Comparison of ENCODE assay signal across 8 mouse cellular contexts in the genomic region with DNA sequence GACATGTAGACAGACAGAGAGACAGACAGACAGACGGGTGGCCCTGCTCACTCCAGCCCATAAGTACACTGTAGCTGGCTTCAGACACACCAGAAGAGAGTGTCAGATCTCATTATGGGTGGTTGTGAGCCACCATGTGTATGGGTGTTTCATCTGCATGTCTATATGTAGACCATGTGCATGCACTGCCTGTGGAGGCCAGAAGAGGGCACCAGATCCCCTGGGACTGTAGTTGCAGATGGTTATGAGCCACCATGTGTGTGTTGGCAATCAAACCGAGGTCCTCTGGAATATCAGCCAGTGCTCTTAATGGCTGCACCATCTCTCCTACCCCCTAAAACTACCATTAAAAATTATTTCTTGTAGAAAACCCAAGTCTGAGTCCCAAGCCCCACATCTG. TPM values are rescaled to one million over a fixed set of nuclear protein-coding genes. Genes with fewer than 3 reads are reported as not detected.
A peak's percentile ranks its signal among the peaks of the same experiment; 100 is the strongest.
DNase-seq lines count a peak whose midpoint lies in the region; ATAC-seq and TF ChIP-seq lines count a peak whose summit lies in the region.
"Had no signal": no experiment of that assay in that cellular context is flagged by ENCODE, and none has a peak within 500 bp of the region (broad histone marks: within the 10 kb centered on the region; RNA-seq: fewer than 3 reads in every experiment).

No protein-coding gene starts in this region.

- 0 out of 2 replicates have a peak, but pooled peaks have one; percentile 32 for TF ChIP-seq CTCF in lung, adult 2 months (IDR thresholded peaks at IDR 0.05; ENCODE audit: insufficient read depth, low read length)
- TF ChIP-seq CTCF in bone marrow macrophage, adult 2 months (IDR thresholded peaks at IDR 0.05; ENCODE audit: low read depth, low read length), result peak; percentile 83

- H3K9me3 ChIP-seq in ES-E14 (ENCODE audit: control insufficient read depth, insufficient read depth, low read depth, low read length), result no peaks in the 10 kb centered on the region

- in situ Hi-C loops in ES-E14 (cut with MboI; ENCODE audit: low sequenced_read_pairs in 2 of 2, unreplicated experiment in 2 of 2), result no loop called here

- H3K9ac ChIP-seq in ES-E14 (ENCODE audit: insufficient read depth, low read depth, low read length, poor library complexity, severe bottlenecking), result no peak overlapping the region

- no peaks in the 10 kb centered on the region for H3K4me1 ChIP-seq in lung, adult 2 months (ENCODE audit: control insufficient read depth, insufficient read depth, low read length)
- H3K4me1 ChIP-seq in ES-E14 (ENCODE audit: control insufficient read depth in 2 of 2, insufficient read depth in 2 of 2, low read length in 2 of 2, poor library complexity in 1 of 2), result no peaks in the 10 kb centered on the region
- peaks cover 19% of the 10 kb centered on the region for H3K4me1 ChIP-seq in bone marrow macrophage, adult 2 months (ENCODE audit: control insufficient read depth, insufficient read depth, low read length)

- TF ChIP-seq POLR2A in lung, adult 2 months (IDR thresholded peaks at IDR 0.05; ENCODE audit: borderline replicate concordance, extremely low read depth, low read depth, low read length), result no peak
- no peak for TF ChIP-seq POLR2A in bone marrow macrophage, adult 2 months (IDR thresholded peaks at IDR 0.05; ENCODE audit: borderline replicate concordance, low read depth, low read length)

- ATAC-seq in cerebellum, adult (ENCODE audit: insufficient number of reproducible peaks, low FRiP score, low TSS enrichment), result no peak

- no peak overlapping the region for H3K4me3 ChIP-seq in lung, adult 2 months (replicated peaks; ENCODE audit: extremely low read depth, low read depth, low read length)
- H3K4me3 ChIP-seq in ES-E14 (ENCODE audit: insufficient read depth in 1 of 2, low read depth in 1 of 2, low read length in 2 of 2, poor library complexity in 1 of 2, severe bottlenecking in 1 of 2), result no peak overlapping the region
- H3K4me3 ChIP-seq in bone marrow macrophage, adult 2 months (ENCODE audit: insufficient read depth, low read length), result peak overlapping the region; percentile 26

- DNase-seq in lung, adult 2 months, result no peak
- no peak for DNase-seq in lung, postnatal 25 days (ENCODE audit: low spot score)
- peak; percentile 47 for DNase-seq in ES-E14 (ENCODE audit: low read depth, low spot score)
- DNase-seq in natural killer cell, adult 2 months (ENCODE audit: low spot score in 2 of 2), result peak; percentile 25 to 58
- no peak for DNase-seq in gastrocnemius, adult 18-20 months (ENCODE audit: low spot score)

- no peak overlapping the region for H3K27ac ChIP-seq in ES-E14 (ENCODE audit: insufficient read depth, low read depth, low read length, poor library complexity, severe bottlenecking)
- H3K27ac ChIP-seq in bone marrow macrophage, adult 2 months (ENCODE audit: insufficient read depth, low read depth, low read length), result peak overlapping the region; percentile 82

- WGBS in lung, adult 2 months, result 89% methylated on average over 2 of the region's 2 CpGs

- no peaks in the 10 kb centered on the region for H3K36me3 ChIP-seq in ES-E14 (ENCODE audit: control insufficient read depth, insufficient read depth, low read length, poor library complexity, severe bottlenecking)

TF ChIP-seq in ES-E14, 5 proteins besides CTCF, POLR2A, EP300 and RAD21:
- TF ChIP-seq ZC3H11A (IDR thresholded peaks at IDR 0.05; ENCODE audit: borderline replicate concordance, low read depth, low read length) (peak; percentile 23; the same call in 1 of the 2 replicates), HCFC1 (IDR thresholded peaks at IDR 0.05; ENCODE audit: borderline replicate concordance, insufficient read depth, low read length) (no peak), CHD2 (IDR thresholded peaks at IDR 0.05; ENCODE audit: low read depth, low read length) (no peak), MAFK (IDR thresholded peaks at IDR 0.05; ENCODE audit: insufficient read depth, low read depth, low read length) (no peak), ZNF384 (IDR thresholded peaks at IDR 0.05; ENCODE audit: low read depth, low read length) (no peak)

RNA-seq across cellular contexts. Expression of a gene that starts 11.8 kb away (rescaled TPM):
- 6.8 and 7.9 TPM in 2 replicates for polyA plus RNA-seq in lung, adult 2 months (2012; rRNA removed)
- total RNA-seq in ES-E14 (2012; rRNA removed), result 0.49 TPM in 1 of 2 replicates, not detected in the other
- polyA plus RNA-seq in bone marrow macrophage, adult 2 months (2012; ENCODE audit: insufficient read depth, insufficient read length, missing spikeins), result 84.3 and 86.6 TPM in 2 replicates
- not detected for total RNA-seq in gastrocnemius, adult 18-20 months (2021)

RNA-seq across cellular contexts. Expression of a gene that starts 30.6 kb away (rescaled TPM):
- 16.3 and 16.4 TPM in 2 replicates for polyA plus RNA-seq in lung, adult 2 months (2012; rRNA removed)
- total RNA-seq in ES-E14 (2012; rRNA removed), result 2.4 and 4.5 TPM in 2 replicates
- 270 and 276 TPM in 2 replicates for polyA plus RNA-seq in bone marrow macrophage, adult 2 months (2012; ENCODE audit: insufficient read depth, insufficient read length, missing spikeins)
- 1 to 10 TPM; 2.3 to 2.4 TPM for total RNA-seq in gastrocnemius, adult 18-20 months (2021)
- polyA plus RNA-seq: midbrain, embryonic 11.5 days had no signal

RNA-seq across cellular contexts. Expression of a gene that starts 57.8 kb away (rescaled TPM):
- polyA plus RNA-seq in lung, adult 2 months (2012; rRNA removed), result 19.5 and 23.3 TPM in 2 replicates
- 0.32 and 0.40 TPM in 2 replicates for total RNA-seq in ES-E14 (2012; rRNA removed)
- 1,121 and 1,154 TPM in 2 replicates for polyA plus RNA-seq in bone marrow macrophage, adult 2 months (2012; ENCODE audit: insufficient read depth, insufficient read length, missing spikeins)
- 1 to 10 TPM; 1.8 to 4.4 TPM for total RNA-seq in gastrocnemius, adult 18-20 months (2021)

Comparison
In these comparisons a context has a peak if more than half of its experiments do, and no peak if none do; other contexts are left out.
1. DNase-seq: peak in ES-E14 (single experiment) and natural killer cell, adult 2 months (2 of 2); none in lung, adult 2 months (single experiment), lung, postnatal 25 days (single experiment) and gastrocnemius, adult 18-20 months (single experiment).